Mouse (Mus musculus) heart, postnatal 0 days (tissue): ENCODE results near the gene Ust. TPM values are rescaled to one million over a fixed set of nuclear protein-coding genes. Genes with fewer than 3 reads are reported as not detected.
A peak's percentile ranks its signal among the peaks of the same experiment; 100 is the strongest.

ENCODE experiments used
- ATAC-seq: fragments of 200-750 bp; cut with Nextera tagmentation; 2 replicates; pipeline ENCODE4 v1.8.0; 2017; ENCODE audit warnings: low read depth, moderate number of reproducible peaks, moderate library complexity; ENCODE audit not compliant: insufficient read depth
- DNase-seq: peaks from one replicate; pipeline ENCODE4 v3.0.0-alpha.2; 2016; ENCODE audit warnings: low spot score
- H3K27ac ChIP-seq: fragments of 300-500 bp; sonication (generic); 2 replicates; pipeline ENCODE4 v1.5.1; 2014; ENCODE audit warnings: low read depth, mild to moderate bottlenecking
- H3K27me3 ChIP-seq: fragments of 300-500 bp; sonication (generic); 2 replicates; pipeline ENCODE4 v1.6.1; 2014; ENCODE audit warnings: low read length, mixed read lengths; ENCODE audit not compliant: control insufficient read depth, insufficient read depth
- H3K36me3 ChIP-seq: fragments of 300-500 bp; sonication (generic); replicated peaks from 2 replicates; pipeline ENCODE4 v1.6.1; 2014; ENCODE audit warnings: low read length, mixed read lengths; ENCODE audit not compliant: control insufficient read depth, insufficient read depth
- H3K4me1 ChIP-seq: fragments of 300-500 bp; sonication (generic); 2 replicates; pipeline ENCODE4 v1.6.1; 2014; ENCODE audit warnings: antibody characterized with exemption; ENCODE audit not compliant: control insufficient read depth, insufficient read depth
- H3K4me2 ChIP-seq: fragments of 300-500 bp; sonication (generic); 2 replicates; pipeline ENCODE4 v1.6.1; 2014; ENCODE audit warnings: low read depth, mild to moderate bottlenecking, low read length, moderate library complexity
- H3K4me3 ChIP-seq: fragments of 300-500 bp; sonication (generic); 2 replicates; pipeline ENCODE4 v1.5.1; 2014; ENCODE audit warnings: low read depth, low read length
- H3K9ac ChIP-seq: fragments of 300-500 bp; sonication (generic); replicated peaks from 2 replicates; pipeline ENCODE4 v1.6.1; 2014; ENCODE audit warnings: low read depth, low read length, mixed read lengths
- H3K9me3 ChIP-seq: fragments of 300-500 bp; sonication (generic); replicated peaks from 2 replicates; pipeline ENCODE4 v1.6.1; 2016; ENCODE audit warnings: low read length; ENCODE audit not compliant: control insufficient read depth
- CTCF ChIP-seq: IDR thresholded peaks from 2 replicates; pipeline ENCODE4 v1.5.1; 2016; ENCODE audit warnings: antibody characterized with exemption, control low read depth, low read depth
- EP300 ChIP-seq: IDR thresholded peaks from 2 replicates; pipeline ENCODE4 v1.6.1; 2016; ENCODE audit warnings: antibody characterized with exemption, low read depth
- WGBS: fragments of 180-500 bp; shearing (Covaris S2); extraction: QIAGEN DNeasy Blood & Tissue Kit; methylation state at CpG from one replicate; pipeline ENCODE4 v1.1.7; 2014; 5-methylcytosine and 5-hydroxymethylcytosine counted together
- polyA plus RNA-seq: library from polyadenylated mRNA; unstranded; fragments of >200 nt; fragmentation: Nextera tagmentation; extraction: Ambion mirVana; gene quantifications from 2 replicates; pipeline ENCODE4 v1.2.1, GENCODE M21; 2015
- total RNA-seq: library from RNA; depleted of rRNA; stranded (reverse); fragments of >200 nt; gene quantifications from 2 replicates; pipeline ENCODE4 v1.2.3, GENCODE M21; 2014; ENCODE audit warnings: low replicate concordance

Gene Ust
- total and polyA plus RNA-seq, 2 experiments from 2014 or later, result 1.1 to 1.2 TPM

- H3K9me3 ChIP-seq, result no peaks in the 10 kb centered on the region
- H3K4me2 ChIP-seq, result no peak overlapping the region
- WGBS, result 81% methylated on average over 1 of the region's 1 CpGs
- no peaks in the 10 kb centered on the region for H3K27me3 ChIP-seq
- no peaks in the 10 kb centered on the region for H3K36me3 ChIP-seq
- no peak overlapping the region for H3K9ac ChIP-seq
- no peak overlapping the region for H3K4me3 ChIP-seq
- TF ChIP-seq CTCF, result no peak
- TF ChIP-seq EP300, result no peak
- peaks cover 13% of the 10 kb centered on the region; the same call in 1 of the 2 replicates for H3K4me1 ChIP-seq
- DNase-seq, result no peak
- no peak for ATAC-seq
- H3K27ac ChIP-seq, result no peak overlapping the region
Measured at GRCm38 (mm10) chr10:8336601-8337000, 182.0 kb downstream of the Ust start.

GRCm38 (mm10) chr10:8330958-8331357 is 187.7 kb downstream of the Ust start:
- Histone ChIP-seq H3K27me3 (no peaks in the 10 kb centered on the region), H3K4me3 (no peak overlapping the region), H3K9me3 (0 out of 2 replicates have a peak, but pooled peaks cover 3% of the 10 kb centered on the region), H3K27ac (no peak overlapping the region), H3K4me2 (no peak overlapping the region), H3K9ac (no peak overlapping the region), H3K36me3 (no peaks in the 10 kb centered on the region), H3K4me1 (no peaks in the 10 kb centered on the region)
- 91% methylated on average over 5 of the region's 5 CpGs for WGBS
- DNase-seq (no peak), ATAC-seq (no peak)
- TF ChIP-seq CTCF, result no peak
- TF ChIP-seq EP300, result no peak

GRCm38 (mm10) chr10:8330006-8330405 is 188.6 kb downstream of the Ust start:
- WGBS, result 82% methylated on average over 8 of the region's 8 CpGs
- H3K4me2 ChIP-seq, result no peak overlapping the region
- no peak for DNase-seq
- H3K4me1 ChIP-seq, result no peaks in the 10 kb centered on the region
- no peak for TF ChIP-seq EP300
- no peak for TF ChIP-seq CTCF
- H3K9ac ChIP-seq, result no peak overlapping the region
- no peak overlapping the region for H3K4me3 ChIP-seq
- 0 out of 2 replicates have a peak, but pooled peaks cover 3% of the 10 kb centered on the region for H3K9me3 ChIP-seq
- no peaks in the 10 kb centered on the region for H3K27me3 ChIP-seq
- no peak for ATAC-seq
- H3K36me3 ChIP-seq, result no peaks in the 10 kb centered on the region
- H3K27ac ChIP-seq, result no peak overlapping the region

GRCm38 (mm10) chr10:8323304-8323765 is 195.3 kb downstream of the Ust start:
- ATAC-seq, result peak; percentile 41

GRCm38 (mm10) chr10:8320771-8321170 is 197.9 kb downstream of the Ust start:
- Histone ChIP-seq H3K4me2 (no peak overlapping the region), H3K4me3 (no peak overlapping the region), H3K9ac (no peak overlapping the region), H3K9me3 (no peaks in the 10 kb centered on the region), H3K27ac (no peak overlapping the region), H3K4me1 (no peaks in the 10 kb centered on the region), H3K36me3 (no peaks in the 10 kb centered on the region), H3K27me3 (no peaks in the 10 kb centered on the region)
- DNase-seq, result no peak
- ATAC-seq, result no peak
- no peak for TF ChIP-seq CTCF
- TF ChIP-seq EP300, result no peak

More at GRCm38 (mm10) chr10:8323304-8323765, 195.3 kb downstream of the Ust start:
- H3K9me3 ChIP-seq, result 0 out of 2 replicates have a peak, but pooled peaks cover 1% of the 10 kb centered on the region
- peak; percentile 83 for TF ChIP-seq CTCF
- no peak for TF ChIP-seq EP300
- H3K4me1 ChIP-seq, result no peaks in the 10 kb centered on the region
- 22% methylated on average over 2 of the region's 2 CpGs for WGBS
- no peaks in the 10 kb centered on the region for H3K36me3 ChIP-seq
- no peak overlapping the region for H3K4me2 ChIP-seq
- DNase-seq, result peak; percentile 36
- no peak overlapping the region for H3K4me3 ChIP-seq
- H3K9ac ChIP-seq, result no peak overlapping the region
- no peak overlapping the region for H3K27ac ChIP-seq
- H3K27me3 ChIP-seq, result no peaks in the 10 kb centered on the region

- TF ChIP-seq CTCF (no peak), EP300 (no peak)
- DNase-seq (no peak), ATAC-seq (no peak)
- Histone ChIP-seq H3K36me3 (no peaks in the 10 kb centered on the region), H3K9ac (no peak overlapping the region), H3K4me2 (no peak overlapping the region), H3K27ac (no peak overlapping the region), H3K27me3 (no peaks in the 10 kb centered on the region), H3K9me3 (no peaks in the 10 kb centered on the region), H3K4me3 (no peak overlapping the region), H3K4me1 (no peaks in the 10 kb centered on the region)
- WGBS, result 64% methylated on average over 6 of the region's 6 CpGs
Measured at GRCm38 (mm10) chr10:8309435-8309834, 209.2 kb downstream of the Ust start.
